Mouse (Mus musculus) midbrain, embryonic 12.5 days (tissue): Measurements from ENCODE around the gene Sdhaf2. TPM values are rescaled to one million over a fixed set of nuclear protein-coding genes. Genes with fewer than 3 reads are reported as not detected.

Experiments used
- ATAC-seq: fragments of 200-750 bp; cut with Nextera tagmentation; 2 replicates; pipeline ENCODE4 v1.8.0; 2017; ENCODE audit warnings: low read depth, moderate TSS enrichment, moderate library complexity; ENCODE audit not compliant: low FRiP score
- H3K27ac ChIP-seq: fragments of 300-500 bp; sonication (generic); replicated peaks from 2 replicates; pipeline ENCODE4 v1.5.1; 2016; ENCODE audit warnings: mild to moderate bottlenecking
- H3K27me3 ChIP-seq: fragments of 300-500 bp; sonication (generic); 2 replicates; pipeline ENCODE4 v1.6.1; 2016; ENCODE audit warnings: mild to moderate bottlenecking
- H3K36me3 ChIP-seq: fragments of 300-500 bp; sonication (generic); 2 replicates; pipeline ENCODE4 v1.6.1; 2016
- H3K4me1 ChIP-seq: fragments of 300-500 bp; sonication (generic); 2 replicates; pipeline ENCODE4 v1.6.1; 2016
- H3K4me2 ChIP-seq: fragments of 300-500 bp; sonication (generic); replicated peaks from 2 replicates; pipeline ENCODE4 v1.6.1; 2016; ENCODE audit warnings: mild to moderate bottlenecking, moderate library complexity
- H3K4me3 ChIP-seq: fragments of 300-500 bp; sonication (generic); 2 replicates; pipeline ENCODE4 v1.5.1; 2016; ENCODE audit warnings: mild to moderate bottlenecking
- H3K9ac ChIP-seq: fragments of 300-500 bp; sonication (generic); replicated peaks from 2 replicates; pipeline ENCODE4 v1.6.1; 2016; ENCODE audit warnings: mild to moderate bottlenecking, moderate library complexity
- H3K9me3 ChIP-seq: fragments of 300-500 bp; sonication (generic); 2 replicates; pipeline ENCODE4 v1.6.1; 2016; ENCODE audit warnings: mild to moderate bottlenecking
- WGBS: fragments of 180-500 bp; shearing (Covaris S2); methylation state at CpG from one replicate; pipeline ENCODE4 v1.1.7; 2016; 5-methylcytosine and 5-hydroxymethylcytosine counted together
- polyA plus RNA-seq: library from polyadenylated mRNA; unstranded; fragments of >200 nt; fragmentation: Nextera tagmentation; extraction: Ambion mirVana; gene quantifications from 2 replicates; pipeline ENCODE4 v1.2.1, GENCODE M21; 2016

Gene Sdhaf2
- polyA plus RNA-seq, 1 experiment from 2014 or later, result 54.8 TPM

- H3K4me1 ChIP-seq, result peaks cover 26% of the 10 kb centered on the region
- H3K27me3 ChIP-seq, result peaks cover 80% of the 10 kb centered on the region
- no peak for ATAC-seq
- no peaks in the 10 kb centered on the region for H3K9me3 ChIP-seq
- H3K27ac ChIP-seq, result no peak overlapping the region
- H3K36me3 ChIP-seq, result no peaks in the 10 kb centered on the region
- H3K9ac ChIP-seq, result no peak overlapping the region
- H3K4me2 ChIP-seq, result no peak overlapping the region
- H3K4me3 ChIP-seq, result no peak overlapping the region
- 73% methylated on average over 3 of the region's 3 CpGs for WGBS
These were observed 70.5 kb downstream of the Sdhaf2 start for GRCm38 (mm10) chr19:10455437-10455806.

GRCm38 (mm10) chr19:10454718-10455436 lies 71.1 kb downstream of the Sdhaf2 start:
- Histone ChIP-seq H3K4me2 (no peak overlapping the region), H3K27me3 (peaks cover 78% of the 10 kb centered on the region), H3K36me3 (no peaks in the 10 kb centered on the region), H3K4me1 (peaks cover 23% of the 10 kb centered on the region), H3K9ac (no peak overlapping the region), H3K9me3 (no peaks in the 10 kb centered on the region), H3K4me3 (no peak overlapping the region), H3K27ac (no peak overlapping the region)
- 73% methylated on average over 4 of the region's 4 CpGs for WGBS
- no peak for ATAC-seq

Other genes starting within 250 kb of the Sdhaf2 start
- gene Dagla, start 221.3 kb downstream of the Sdhaf2 start, polyA plus RNA-seq, result 4.2 and 4.4 TPM in 2 replicates
- 3.9 and 4.4 TPM in 2 replicates for gene Syt7, start 137.1 kb downstream of the Sdhaf2 start, polyA plus RNA-seq
- 0.36 and 1.2 TPM in 2 replicates for gene Lrrc10b, start 68.7 kb downstream of the Sdhaf2 start, polyA plus RNA-seq
- 0.27 and 1.1 TPM in 2 replicates for gene Ppp1r32, start 43.2 kb downstream of the Sdhaf2 start, polyA plus RNA-seq
- gene Cpsf7, start 876 bp downstream of the Sdhaf2 start, polyA plus RNA-seq, result 61.8 and 67.6 TPM in 2 replicates
- 52.3 and 58.5 TPM in 2 replicates for gene Tmem216, start 30.1 kb upstream of the Sdhaf2 start, polyA plus RNA-seq
- gene Cyb561a3, start 51.0 kb upstream of the Sdhaf2 start, polyA plus RNA-seq, result 15.6 and 16.7 TPM in 2 replicates
- 50.4 and 52.5 TPM in 2 replicates for gene Tmem138, start 51.2 kb upstream of the Sdhaf2 start, polyA plus RNA-seq
- 406 and 413 TPM in 2 replicates for gene Ddb1, start 79.2 kb upstream of the Sdhaf2 start, polyA plus RNA-seq
- gene Tkfc, start 79.5 kb upstream of the Sdhaf2 start, polyA plus RNA-seq, result 22.9 and 25.0 TPM in 2 replicates
- gene Vwce, start 108.1 kb upstream of the Sdhaf2 start, polyA plus RNA-seq, result 0.33 and 0.54 TPM in 2 replicates
- gene Pga5, start 151.9 kb upstream of the Sdhaf2 start, polyA plus RNA-seq, result not detected in 2 replicates
- gene Vps37c, start 162.6 kb upstream of the Sdhaf2 start, polyA plus RNA-seq, result 30.5 and 31.9 TPM in 2 replicates
- gene Cd5, start 212.9 kb upstream of the Sdhaf2 start, polyA plus RNA-seq, result 0.27 and 0.32 TPM in 2 replicates